Comparison of ENCODE assay signal across 8 mouse cellular contexts in the genomic region with DNA sequence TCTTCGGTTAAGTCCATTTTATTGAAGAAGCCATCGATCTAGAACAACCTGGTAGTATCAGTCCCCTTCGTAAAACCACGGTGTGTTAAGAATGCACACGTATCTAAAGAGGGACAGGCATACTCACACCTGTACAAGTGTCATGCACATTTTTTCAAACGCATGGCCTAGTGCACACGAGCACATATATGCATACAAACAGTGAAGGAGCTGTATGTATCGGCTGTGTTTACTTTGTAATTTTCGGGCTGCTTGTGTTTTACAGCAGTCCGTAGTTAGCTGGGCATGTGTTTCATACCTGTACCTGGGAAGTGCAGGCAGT. TPM values are rescaled to one million over a fixed set of nuclear protein-coding genes. Genes with fewer than 3 reads are reported as not detected.
A peak's percentile ranks its signal among the peaks of the same experiment; 100 is the strongest.
DNase-seq lines count a peak whose midpoint lies in the region; ATAC-seq lines count a peak whose summit lies in the region.

No protein-coding gene starts in this region.

- peak overlapping the region; percentile 55 for H3K9ac ChIP-seq in heart, embryonic 15.5 days
- H3K9ac ChIP-seq in hindbrain, embryonic 13.5 days = peak overlapping the region; percentile 76
- H3K9ac ChIP-seq in midbrain, embryonic 13.5 days (replicated peaks) = peak overlapping the region; percentile 62

- DNase-seq in heart, postnatal 4 days = no peak
- no peak for DNase-seq in cerebellum, postnatal 14 days
- DNase-seq in ovary, postnatal 14 days (ENCODE audit: low spot score) = no peak
- no peak for DNase-seq in layer of hippocampus, postnatal 25 days (ENCODE audit: extremely low spot score in 1 of 2, low spot score in 1 of 2)

- peak overlapping the region; percentile 90 for H3K27ac ChIP-seq in heart, embryonic 15.5 days
- peak overlapping the region; percentile 92 for H3K27ac ChIP-seq in hindbrain, embryonic 13.5 days
- H3K27ac ChIP-seq in midbrain, embryonic 13.5 days = peak overlapping the region; percentile 84

- H3K27me3 ChIP-seq in heart, embryonic 15.5 days = no peaks in the 10 kb centered on the region
- no peaks in the 10 kb centered on the region for H3K27me3 ChIP-seq in hindbrain, embryonic 13.5 days
- no peaks in the 10 kb centered on the region for H3K27me3 ChIP-seq in midbrain, embryonic 13.5 days

- H3K4me2 ChIP-seq in heart, embryonic 15.5 days = peak overlapping the region; percentile 67
- peak overlapping the region; percentile 85 for H3K4me2 ChIP-seq in hindbrain, embryonic 13.5 days
- peak overlapping the region; percentile 63 for H3K4me2 ChIP-seq in midbrain, embryonic 13.5 days (replicated peaks)

- H3K4me3 ChIP-seq in heart, embryonic 15.5 days = peak overlapping the region; percentile 52
- peak overlapping the region; percentile 50 for H3K4me3 ChIP-seq in hindbrain, embryonic 13.5 days
- H3K4me3 ChIP-seq in midbrain, embryonic 13.5 days (replicated peaks) = peak overlapping the region; percentile 41

- H3K4me1 ChIP-seq in heart, embryonic 15.5 days (replicated peaks) = peaks cover 17% of the 10 kb centered on the region
- peaks cover 23% of the 10 kb centered on the region for H3K4me1 ChIP-seq in hindbrain, embryonic 13.5 days (replicated peaks)
- peaks cover 18% of the 10 kb centered on the region for H3K4me1 ChIP-seq in midbrain, embryonic 13.5 days (replicated peaks)

- H3K36me3 ChIP-seq in heart, embryonic 15.5 days = peaks cover 11% of the 10 kb centered on the region; the same call in 1 of the 2 replicates
- peaks cover 17% of the 10 kb centered on the region for H3K36me3 ChIP-seq in hindbrain, embryonic 13.5 days
- H3K36me3 ChIP-seq in midbrain, embryonic 13.5 days = peaks cover 17% of the 10 kb centered on the region

- no peaks in the 10 kb centered on the region for H3K9me3 ChIP-seq in heart, embryonic 15.5 days (replicated peaks)
- H3K9me3 ChIP-seq in hindbrain, embryonic 13.5 days = no peaks in the 10 kb centered on the region
- no peaks in the 10 kb centered on the region for H3K9me3 ChIP-seq in midbrain, embryonic 13.5 days

- 20% methylated on average over 10 of the region's 10 CpGs for WGBS in heart, embryonic 15.5 days
- WGBS in hindbrain, embryonic 13.5 days = 32% methylated on average over 10 of the region's 10 CpGs
- 32% methylated on average over 10 of the region's 10 CpGs for WGBS in midbrain, embryonic 13.5 days

- no peak for ATAC-seq in heart, embryonic 15.5 days (replicated peaks; ENCODE audit: insufficient number of reproducible peaks, insufficient read depth, low FRiP score, low read depth)
- ATAC-seq in activated CD4-positive, CD25-positive, alpha-beta regulatory T cell, adult 4 months = peak; percentile 9
- ATAC-seq in hindbrain, embryonic 13.5 days (ENCODE audit: low FRiP score) = peak; percentile 38
- peak; percentile 61 for ATAC-seq in midbrain, embryonic 13.5 days

RNA-seq across cellular contexts. Expression of a gene that starts 25.5 kb away (rescaled TPM):
- 26.7 and 34.0 TPM in 2 replicates for polyA plus RNA-seq in heart, embryonic 15.5 days (2015; fragmentation: Nextera tagmentation; extraction: Ambion mirVana)
- total RNA-seq in heart, postnatal 4 days (2021) = 10 to 100 TPM; 31.4 to 34.2 TPM
- 10 to 100 TPM in 1 of 2 experiments, 1 to 10 TPM in 1; 9.2 to 14.3 TPM for polyA plus RNA-seq in activated CD4-positive, CD25-positive, alpha-beta regulatory T cell, adult 4 months (2017; shearing (Covaris generic))
- polyA plus RNA-seq in hindbrain, embryonic 13.5 days (2015; fragmentation: Nextera tagmentation; extraction: Ambion mirVana) = 40.7 and 42.3 TPM in 2 replicates
- polyA plus RNA-seq in midbrain, embryonic 13.5 days (2015; fragmentation: Nextera tagmentation; extraction: Ambion mirVana) = 46.6 and 49.1 TPM in 2 replicates
- 10 to 100 TPM; 27.6 to 32.6 TPM for total RNA-seq in layer of hippocampus, postnatal 25 days (2021)

RNA-seq across cellular contexts. Expression of a gene that starts 33.0 kb away (rescaled TPM):
- 52.9 and 65.0 TPM in 2 replicates for polyA plus RNA-seq in heart, embryonic 15.5 days (2015; fragmentation: Nextera tagmentation; extraction: Ambion mirVana)
- 10 to 100 TPM; 57.5 to 59.6 TPM for total RNA-seq in heart, postnatal 4 days (2021)
- 10 to 100 TPM; 27.7 to 43.4 TPM for polyA plus RNA-seq in activated CD4-positive, CD25-positive, alpha-beta regulatory T cell, adult 4 months (2017; shearing (Covaris generic))
- 130 and 133 TPM in 2 replicates for polyA plus RNA-seq in hindbrain, embryonic 13.5 days (2015; fragmentation: Nextera tagmentation; extraction: Ambion mirVana)
- 145 and 153 TPM in 2 replicates for polyA plus RNA-seq in midbrain, embryonic 13.5 days (2015; fragmentation: Nextera tagmentation; extraction: Ambion mirVana)
- 10 to 100 TPM; 51.0 to 53.7 TPM for total RNA-seq in layer of hippocampus, postnatal 25 days (2021)
